Mouse (Mus musculus) bone marrow macrophage, adult 2 months (primary cell): ENCODE data around the gene Nup188.

Source experiments
- CTCF ChIP-seq: IDR thresholded peaks from 2 replicates; pipeline ENCODE4 v1.5.1; 2012; ENCODE audit warnings: low read depth, mild to moderate bottlenecking, low read length, moderate library complexity
- POLR2A ChIP-seq: IDR thresholded peaks from 2 replicates; pipeline ENCODE4 v1.6.1; 2012; ENCODE audit warnings: mild to moderate bottlenecking, low read depth, low read length, borderline replicate concordance

DNA sequence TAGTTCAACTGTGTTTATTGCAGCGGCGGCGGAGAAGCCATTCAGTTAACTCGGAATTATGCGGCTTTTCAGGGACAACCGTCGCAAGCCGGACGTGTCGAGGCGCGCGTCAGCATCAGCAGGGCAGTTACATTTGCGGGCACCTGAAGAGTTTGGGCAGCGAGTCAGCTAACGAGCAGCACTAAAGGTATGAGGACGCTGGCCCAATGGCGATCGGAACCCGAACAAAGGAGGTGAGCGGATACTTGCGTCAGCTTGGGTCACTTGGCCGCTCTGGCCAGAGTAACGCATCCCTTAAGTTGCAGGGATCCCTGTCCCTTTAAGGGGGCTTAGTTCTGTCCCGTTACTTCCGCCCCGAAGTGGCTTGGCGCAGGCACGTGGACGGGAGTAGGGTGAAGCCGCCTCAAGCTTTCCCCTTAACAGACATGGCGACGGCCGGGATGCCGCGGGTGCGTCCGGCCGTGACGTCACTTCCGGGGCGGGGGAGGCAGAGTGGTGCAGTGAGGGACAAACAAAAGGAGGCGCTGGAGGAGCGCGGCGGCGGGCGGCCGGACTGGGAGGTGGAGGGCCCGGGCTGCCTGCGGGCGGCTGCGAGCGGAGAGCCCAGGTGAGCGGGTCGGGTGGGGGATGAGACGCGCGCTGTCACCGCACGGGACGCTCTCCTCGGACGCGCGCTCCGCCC is 48.9 kb upstream of the Nup188 start, which contains the start of gene Lrrc8a:
- no peak for TF ChIP-seq CTCF
- TF ChIP-seq POLR2A, result no peak
